Mouse (Mus musculus) kidney, postnatal 4 days (tissue): ENCODE data around the gene Frmd4a.

ENCODE experiments used
- DNase-seq, 2 experiments: peaks; one replicate each; pipeline ENCODE4 v3.0.0; 2021; ENCODE audit warnings: mixed read lengths in 2 of 2

Frmd4a gene

GRCm38 (mm10) chr2:4341141-4341540 lies 323.6 kb downstream of the Frmd4a start:
- no peak for DNase-seq

GRCm38 (mm10) chr2:4342005-4342404 lies 324.5 kb downstream of the Frmd4a start:
- DNase-seq: no peak

- DNase-seq: no peak
Observed at GRCm38 (mm10) chr2:4344411-4344810, 326.9 kb downstream of the Frmd4a start.

- DNase-seq: peak in 1 of 2 experiments; percentile 16
Observed at GRCm38 (mm10) chr2:4346232-4346631, 328.7 kb downstream of the Frmd4a start.

- no peak for DNase-seq
Observed at GRCm38 (mm10) chr2:4346953-4347352, 329.4 kb downstream of the Frmd4a start.

GRCm38 (mm10) chr2:4347782-4348181 lies 330.3 kb downstream of the Frmd4a start:
- no peak for DNase-seq

- no peak for DNase-seq
Observed at GRCm38 (mm10) chr2:4348509-4348908, 331.0 kb downstream of the Frmd4a start.

GRCm38 (mm10) chr2:4356812-4357384 lies 339.4 kb downstream of the Frmd4a start:
- no peak for DNase-seq

GRCm38 (mm10) chr2:4361981-4362834 lies 344.7 kb downstream of the Frmd4a start:
- DNase-seq: no peak

- DNase-seq: no peak
Observed at GRCm38 (mm10) chr2:4364908-4365307, 347.4 kb downstream of the Frmd4a start.

- no peak for DNase-seq
Observed at GRCm38 (mm10) chr2:4368544-4368943, 351.0 kb downstream of the Frmd4a start.

GRCm38 (mm10) chr2:4370499-4370898 lies 353.0 kb downstream of the Frmd4a start:
- DNase-seq: no peak

- no peak for DNase-seq
Observed at GRCm38 (mm10) chr2:4371341-4371740, 353.8 kb downstream of the Frmd4a start.

GRCm38 (mm10) chr2:4378844-4379243 lies 361.3 kb downstream of the Frmd4a start:
- no peak for DNase-seq

GRCm38 (mm10) chr2:4380435-4380834 lies 362.9 kb downstream of the Frmd4a start:
- no peak for DNase-seq

- no peak for DNase-seq
Observed at GRCm38 (mm10) chr2:4380926-4381325, 363.4 kb downstream of the Frmd4a start.

- DNase-seq: peak in 1 of 2 experiments; percentile 30
Observed at GRCm38 (mm10) chr2:4386468-4386867, 369.0 kb downstream of the Frmd4a start.

GRCm38 (mm10) chr2:4389330-4389729 lies 371.8 kb downstream of the Frmd4a start:
- no peak for DNase-seq

- no peak for DNase-seq
Observed at GRCm38 (mm10) chr2:4391091-4391490, 373.6 kb downstream of the Frmd4a start.

- peak; percentile 50 to 67 for DNase-seq
Observed at GRCm38 (mm10) chr2:4391678-4392085, 374.2 kb downstream of the Frmd4a start.

GRCm38 (mm10) chr2:4393046-4393445 lies 375.5 kb downstream of the Frmd4a start:
- no peak for DNase-seq

- DNase-seq: no peak
Observed at GRCm38 (mm10) chr2:4394641-4395040, 377.1 kb downstream of the Frmd4a start.

GRCm38 (mm10) chr2:4399721-4400120 lies 382.2 kb downstream of the Frmd4a start:
- no peak for DNase-seq
